Mouse (Mus musculus): ENCODE measurements around the gene Bpifb5. TPM values are rescaled to one million over a fixed set of nuclear protein-coding genes. Genes with fewer than 3 reads are reported as not detected.

The Bpifb5 gene
- polyA plus RNA-seq, 1 experiment = 12.7 TPM

DNA sequence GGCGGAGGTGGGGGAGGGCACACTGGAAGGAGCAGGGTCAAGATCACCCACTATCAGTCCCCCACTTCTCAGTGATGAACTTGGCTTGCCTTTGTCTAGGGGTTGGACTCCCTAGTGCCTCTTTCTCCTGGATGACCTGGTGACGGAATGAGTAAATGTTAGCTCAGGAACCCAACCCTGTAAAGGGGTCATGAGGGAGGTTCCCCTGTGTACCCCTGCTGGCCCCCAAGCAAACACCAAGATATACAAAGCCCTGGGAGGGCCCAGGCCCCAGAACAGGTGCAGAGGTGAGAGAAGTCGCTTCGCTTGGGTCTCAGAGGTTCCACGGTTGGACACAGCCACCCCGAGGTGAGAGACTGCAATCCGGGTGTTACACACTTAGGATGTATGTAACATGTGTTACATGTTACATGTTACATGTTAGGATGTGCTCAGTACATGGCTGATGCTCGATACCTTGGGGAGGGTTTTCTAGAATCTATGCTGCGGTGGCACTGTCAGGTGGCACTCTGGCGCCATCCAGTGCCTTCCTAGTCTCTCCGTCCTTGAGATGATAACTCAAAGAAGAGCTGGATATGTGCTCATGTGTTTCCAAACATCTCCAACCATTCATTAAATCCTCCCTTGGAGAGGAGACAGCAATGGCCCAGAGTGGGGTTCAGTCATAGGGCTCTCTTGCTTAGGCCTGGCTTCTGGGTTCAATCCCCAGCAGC lies 32.8 kb upstream of the Bpifb5 start, which contains the start of gene Bpifb1:
TSS of gene Bpifb1 (plus strand) at position 273 of the 713 bp plus-strand sequence.
- no peaks in the 10 kb centered on the region for H3K36me3 ChIP-seq (ENCODE audit: control insufficient read depth, insufficient read depth, low read length)
- peaks cover 3% of the 10 kb centered on the region for H3K4me1 ChIP-seq (ENCODE audit: control insufficient read depth, insufficient read depth, low read length)
- peak within 1 kb of the TSS; percentile 74 for H3K27ac ChIP-seq (ENCODE audit: control insufficient read depth, insufficient read depth, low read depth, low read length)
- H3K4me3 ChIP-seq (ENCODE audit: control insufficient read depth, low read depth, low read length) = no peak within 1 kb of the TSS
- no peak for TF ChIP-seq POLR2A (IDR thresholded peaks at IDR 0.05; ENCODE audit: control insufficient read depth, low read depth, low read length)
- no peak for TF ChIP-seq CTCF (IDR thresholded peaks at IDR 0.05; ENCODE audit: control insufficient read depth, insufficient read depth, insufficient replicate concordance, low read depth, low read length)
- no peaks in the 10 kb centered on the region for H3K27me3 ChIP-seq (ENCODE audit: control insufficient read depth, insufficient read depth, low read length)

GRCm38 (mm10) chr2:154192141-154192540 lies 31.4 kb upstream of the Bpifb5 start:
- no peak for TF ChIP-seq CTCF (IDR thresholded peaks at IDR 0.05; ENCODE audit: control insufficient read depth, insufficient read depth, insufficient replicate concordance, low read depth, low read length)
- TF ChIP-seq POLR2A (IDR thresholded peaks at IDR 0.05; ENCODE audit: control insufficient read depth, low read depth, low read length) = no peak
- H3K27me3 ChIP-seq (ENCODE audit: control insufficient read depth, insufficient read depth, low read length) = no peaks in the 10 kb centered on the region
- H3K27ac ChIP-seq (ENCODE audit: control insufficient read depth, insufficient read depth, low read depth, low read length) = peak overlapping the region; percentile 74
- H3K4me3 ChIP-seq (ENCODE audit: control insufficient read depth, low read depth, low read length) = no peak overlapping the region
- peaks cover 3% of the 10 kb centered on the region for H3K4me1 ChIP-seq (ENCODE audit: control insufficient read depth, insufficient read depth, low read length)
- no peaks in the 10 kb centered on the region for H3K36me3 ChIP-seq (ENCODE audit: control insufficient read depth, insufficient read depth, low read length)

DNA sequence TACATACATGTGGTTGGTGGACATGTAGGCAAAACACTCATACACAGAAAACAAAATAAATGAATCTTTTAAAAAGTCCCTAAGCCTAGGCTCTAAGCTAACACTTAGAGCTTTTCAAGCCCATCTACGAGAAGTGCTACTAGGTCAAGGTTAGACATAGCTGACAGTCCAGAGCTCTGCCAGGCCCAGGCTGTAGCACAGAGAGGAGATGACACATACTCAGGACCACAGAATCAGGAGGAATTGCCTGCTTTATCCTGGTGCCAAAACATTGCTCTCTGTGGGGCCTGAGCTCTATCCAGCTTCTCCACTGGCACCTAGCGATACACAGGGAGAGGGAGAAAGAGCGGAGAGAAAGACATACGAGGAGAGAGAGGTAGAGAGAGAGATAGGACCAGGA lies 30.5 kb upstream of the Bpifb5 start:
- H3K36me3 ChIP-seq (ENCODE audit: control insufficient read depth, insufficient read depth, low read length) = no peaks in the 10 kb centered on the region
- TF ChIP-seq CTCF (IDR thresholded peaks at IDR 0.05; ENCODE audit: control insufficient read depth, insufficient read depth, insufficient replicate concordance, low read depth, low read length) = no peak
- TF ChIP-seq POLR2A (IDR thresholded peaks at IDR 0.05; ENCODE audit: control insufficient read depth, low read depth, low read length) = no peak

DNA sequence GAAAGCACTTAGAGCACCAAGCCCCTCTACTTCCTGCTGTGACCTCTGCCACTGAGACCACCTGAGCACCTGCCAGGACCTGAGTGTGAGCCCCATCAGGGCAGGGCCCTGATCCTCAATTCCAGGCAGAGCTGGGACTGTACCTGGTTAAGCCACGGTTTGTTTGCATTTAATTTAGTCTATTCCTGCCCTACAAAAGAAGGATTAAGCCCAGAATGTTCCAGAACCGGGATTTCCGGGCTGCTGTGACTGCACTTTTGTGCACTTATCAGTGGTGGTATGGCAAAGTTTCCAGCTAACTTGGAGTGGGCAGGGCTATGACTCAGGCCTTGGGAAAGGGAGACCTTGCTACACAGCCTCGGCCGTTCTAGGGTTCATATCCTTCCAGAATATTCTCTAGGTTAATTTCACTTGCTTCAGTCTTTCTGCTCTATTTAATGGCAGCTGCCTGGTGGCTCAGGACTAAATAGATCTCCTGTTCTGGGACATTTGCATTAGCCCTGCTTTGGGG lies 29.5 kb upstream of the Bpifb5 start:
- Histone ChIP-seq H3K27me3 (ENCODE audit: control insufficient read depth, insufficient read depth, low read length) (no peaks in the 10 kb centered on the region), H3K4me3 (ENCODE audit: control insufficient read depth, low read depth, low read length) (no peak overlapping the region), H3K4me1 (ENCODE audit: control insufficient read depth, insufficient read depth, low read length) (peaks cover 3% of the 10 kb centered on the region), H3K36me3 (ENCODE audit: control insufficient read depth, insufficient read depth, low read length) (no peaks in the 10 kb centered on the region), H3K27ac (ENCODE audit: control insufficient read depth, insufficient read depth, low read depth, low read length) (peak overlapping the region; percentile 50)
- no peak for TF ChIP-seq CTCF (IDR thresholded peaks at IDR 0.05; ENCODE audit: control insufficient read depth, insufficient read depth, insufficient replicate concordance, low read depth, low read length)
- no peak for TF ChIP-seq POLR2A (IDR thresholded peaks at IDR 0.05; ENCODE audit: control insufficient read depth, low read depth, low read length)

More for the DNA sequence above, 30.5 kb upstream of the Bpifb5 start:
- H3K4me1 ChIP-seq (ENCODE audit: control insufficient read depth, insufficient read depth, low read length) = peaks cover 3% of the 10 kb centered on the region
- H3K4me3 ChIP-seq (ENCODE audit: control insufficient read depth, low read depth, low read length) = no peak overlapping the region
- no peaks in the 10 kb centered on the region for H3K27me3 ChIP-seq (ENCODE audit: control insufficient read depth, insufficient read depth, low read length)
- peak overlapping the region; percentile 50; the same call in 1 of the 2 replicates for H3K27ac ChIP-seq (ENCODE audit: control insufficient read depth, insufficient read depth, low read depth, low read length)

- H3K27me3 ChIP-seq (ENCODE audit: control insufficient read depth, insufficient read depth, low read length) = no peaks in the 10 kb centered on the region
- no peak overlapping the region for H3K4me3 ChIP-seq (ENCODE audit: control insufficient read depth, low read depth, low read length)
- H3K4me1 ChIP-seq (ENCODE audit: control insufficient read depth, insufficient read depth, low read length) = peaks cover 3% of the 10 kb centered on the region
- no peak overlapping the region for H3K27ac ChIP-seq (ENCODE audit: control insufficient read depth, insufficient read depth, low read depth, low read length)
- no peaks in the 10 kb centered on the region for H3K36me3 ChIP-seq (ENCODE audit: control insufficient read depth, insufficient read depth, low read length)
- no peak for TF ChIP-seq CTCF (IDR thresholded peaks at IDR 0.05; ENCODE audit: control insufficient read depth, insufficient read depth, insufficient replicate concordance, low read depth, low read length)
- no peak for TF ChIP-seq POLR2A (IDR thresholded peaks at IDR 0.05; ENCODE audit: control insufficient read depth, low read depth, low read length)
Measured at GRCm38 (mm10) chr2:154197036-154197435, 26.5 kb upstream of the Bpifb5 start.

DNA sequence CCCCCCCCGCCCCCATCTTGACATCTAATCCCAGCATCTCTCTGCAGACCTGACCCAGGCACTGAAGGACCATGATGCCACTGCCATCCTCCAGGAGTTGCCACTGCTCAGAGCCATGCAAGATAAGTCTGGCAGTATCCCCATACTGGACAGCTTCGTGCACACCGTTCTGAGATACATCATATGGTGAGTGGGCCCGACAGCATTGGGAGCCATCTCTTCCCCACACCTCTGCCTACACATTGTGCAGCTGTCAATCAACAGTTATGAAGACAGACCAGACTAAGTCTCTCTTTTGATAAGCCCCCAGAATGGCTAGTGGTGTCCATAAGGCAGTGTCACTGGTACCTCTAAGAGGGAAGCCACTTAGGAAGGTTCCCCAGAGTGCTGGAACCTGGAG lies 18.9 kb upstream of the Bpifb5 start:
- Histone ChIP-seq H3K4me3 (ENCODE audit: control insufficient read depth, low read depth, low read length) (no peak overlapping the region), H3K27me3 (ENCODE audit: control insufficient read depth, insufficient read depth, low read length) (no peaks in the 10 kb centered on the region), H3K4me1 (ENCODE audit: control insufficient read depth, insufficient read depth, low read length) (peaks cover 6% of the 10 kb centered on the region; the same call in 1 of the 2 replicates), H3K36me3 (ENCODE audit: control insufficient read depth, insufficient read depth, low read length) (no peaks in the 10 kb centered on the region), H3K27ac (ENCODE audit: control insufficient read depth, insufficient read depth, low read depth, low read length) (no peak overlapping the region)
- TF ChIP-seq POLR2A (IDR thresholded peaks at IDR 0.05; ENCODE audit: control insufficient read depth, low read depth, low read length) (no peak), CTCF (IDR thresholded peaks at IDR 0.05; ENCODE audit: control insufficient read depth, insufficient read depth, insufficient replicate concordance, low read depth, low read length) (no peak)

GRCm38 (mm10) chr2:154206908-154207307 lies 16.6 kb upstream of the Bpifb5 start:
- H3K4me3 ChIP-seq (ENCODE audit: control insufficient read depth, low read depth, low read length) = no peak overlapping the region
- no peaks in the 10 kb centered on the region for H3K27me3 ChIP-seq (ENCODE audit: control insufficient read depth, insufficient read depth, low read length)
- no peak overlapping the region for H3K27ac ChIP-seq (ENCODE audit: control insufficient read depth, insufficient read depth, low read depth, low read length)
- H3K4me1 ChIP-seq (ENCODE audit: control insufficient read depth, insufficient read depth, low read length) = peaks cover 6% of the 10 kb centered on the region; the same call in 1 of the 2 replicates
- H3K36me3 ChIP-seq (ENCODE audit: control insufficient read depth, insufficient read depth, low read length) = no peaks in the 10 kb centered on the region
- TF ChIP-seq CTCF (IDR thresholded peaks at IDR 0.05; ENCODE audit: control insufficient read depth, insufficient read depth, insufficient replicate concordance, low read depth, low read length) = peak; percentile 83; the same call in 1 of the 2 replicates
- TF ChIP-seq POLR2A (IDR thresholded peaks at IDR 0.05; ENCODE audit: control insufficient read depth, low read depth, low read length) = no peak

Data from testis, adult 2 months (tissue).